Mouse (Mus musculus): ENCODE measurements at regions not wholly inside any gene's neighbourhood (a gene's known extent, or its start where the extent isn't known, plus 50 kb on each side); places are given as distances from the start of the nearest gene placed in this dataset.

DNA sequence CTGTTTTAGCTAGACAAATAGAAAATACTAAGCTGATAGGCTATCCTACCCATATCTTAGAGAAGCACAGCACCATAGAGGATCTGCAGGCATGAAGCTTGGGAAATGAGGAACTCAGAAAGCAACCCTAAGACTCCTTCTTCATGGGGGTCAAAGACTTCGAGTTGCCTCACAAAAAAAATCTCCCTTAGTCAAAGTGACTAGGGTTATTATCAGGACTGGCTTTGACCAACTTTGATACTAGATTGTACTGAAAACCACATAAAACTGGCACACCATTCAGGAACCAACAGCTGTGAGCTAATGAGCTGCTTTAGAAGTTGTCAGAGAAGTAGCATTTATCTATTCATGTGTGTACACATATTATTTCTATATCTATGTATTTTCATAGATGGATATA, 931.2 kb upstream of the Gm7489 start:
- no peak overlapping the region for H3K4me3 ChIP-seq (ENCODE audit: control insufficient read depth, insufficient read depth, low read length)
- H3K27ac ChIP-seq (ENCODE audit: control insufficient read depth, insufficient read depth, low read length) = no peak overlapping the region
- no peaks in the 10 kb centered on the region for H3K27me3 ChIP-seq (ENCODE audit: control insufficient read depth, insufficient read depth, low read length)
- 35% methylated on average over 1 of the region's 1 CpGs for WGBS
- H3K36me3 ChIP-seq (ENCODE audit: control insufficient read depth, insufficient read depth, low read length) = no peaks in the 10 kb centered on the region
- no peaks in the 10 kb centered on the region for H3K4me1 ChIP-seq (replicated peaks; ENCODE audit: control insufficient read depth, insufficient read depth, low read length)
- TF ChIP-seq POLR2A (IDR thresholded peaks at IDR 0.05; ENCODE audit: control insufficient read depth, extremely low read depth, insufficient read depth, low read length, poor library complexity) (no peak), CTCF (IDR thresholded peaks at IDR 0.05; ENCODE audit: borderline replicate concordance, control insufficient read depth, extremely low read depth, insufficient read depth, low read length, poor library complexity) (no peak)
- DNase-seq = no peak

DNA sequence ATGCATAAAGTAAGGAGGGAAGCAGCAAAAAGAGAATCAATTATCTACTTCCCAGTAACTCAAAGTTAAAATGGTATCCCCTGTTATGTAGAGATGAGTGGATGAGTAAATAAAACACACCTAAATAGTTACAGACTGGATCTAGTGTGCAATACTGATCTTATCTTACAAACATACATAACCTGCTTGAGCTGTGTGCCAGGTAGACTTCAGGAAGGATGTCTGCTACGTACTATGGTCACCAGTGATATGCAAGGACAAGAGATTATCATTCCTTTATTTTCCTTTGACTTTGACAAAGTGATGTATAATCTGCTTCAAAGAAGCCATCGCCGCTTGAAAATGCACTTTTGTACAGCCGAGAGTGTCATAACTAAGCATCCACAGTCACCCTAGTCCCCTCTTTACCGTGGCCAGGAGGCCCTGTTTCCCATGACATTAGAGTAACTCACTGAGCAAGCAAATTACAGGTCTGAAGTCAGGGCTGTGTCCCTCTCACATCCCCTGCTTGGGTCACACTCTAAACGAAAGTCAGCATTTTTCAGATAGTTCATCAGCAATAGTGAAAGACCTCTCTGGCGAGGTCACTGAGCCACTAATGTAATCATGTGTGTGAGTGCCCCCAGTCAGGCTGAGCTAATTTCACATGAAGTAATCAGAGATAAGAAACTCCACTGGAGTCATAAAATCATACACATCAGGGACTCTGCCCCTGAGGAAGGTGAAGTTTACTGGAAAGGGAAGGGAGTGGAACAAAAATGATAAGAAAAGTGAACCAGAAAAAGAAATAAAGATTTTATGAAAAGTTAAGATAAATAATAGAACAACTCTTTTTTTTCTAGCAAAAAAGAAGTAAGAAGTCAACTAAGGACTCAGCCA, 929.8 kb upstream of the Gm7489 start:
- H3K27ac ChIP-seq (ENCODE audit: control insufficient read depth, insufficient read depth, low read length) = no peak overlapping the region
- no peaks in the 10 kb centered on the region for H3K27me3 ChIP-seq (ENCODE audit: control insufficient read depth, insufficient read depth, low read length)
- DNase-seq = no peak
- TF ChIP-seq POLR2A (IDR thresholded peaks at IDR 0.05; ENCODE audit: control insufficient read depth, extremely low read depth, insufficient read depth, low read length, poor library complexity) = no peak
- TF ChIP-seq CTCF (IDR thresholded peaks at IDR 0.05; ENCODE audit: borderline replicate concordance, control insufficient read depth, extremely low read depth, insufficient read depth, low read length, poor library complexity) = no peak
- H3K4me1 ChIP-seq (replicated peaks; ENCODE audit: control insufficient read depth, insufficient read depth, low read length) = no peaks in the 10 kb centered on the region
- no peaks in the 10 kb centered on the region for H3K36me3 ChIP-seq (ENCODE audit: control insufficient read depth, insufficient read depth, low read length)
- no peak overlapping the region for H3K4me3 ChIP-seq (ENCODE audit: control insufficient read depth, insufficient read depth, low read length)
- WGBS = 93% methylated on average over 7 of the region's 7 CpGs

DNA sequence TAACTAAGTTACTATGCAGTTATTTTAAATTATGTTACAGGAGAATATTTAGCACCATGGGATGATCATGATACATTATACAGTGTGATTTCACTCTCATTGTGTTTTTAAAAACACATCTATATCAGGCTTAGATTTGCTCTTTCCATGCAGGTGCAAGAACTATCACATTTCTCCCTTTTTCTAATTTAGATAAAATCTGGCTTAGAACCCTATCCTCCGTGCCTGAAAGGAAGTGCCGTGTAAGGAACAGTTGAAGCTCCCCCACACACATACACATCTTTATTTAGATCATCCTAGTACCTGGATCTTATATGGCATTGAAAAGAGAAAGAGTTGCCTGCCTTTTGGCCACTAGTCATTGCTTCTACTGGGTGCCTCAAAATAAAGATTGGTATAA, 925.0 kb upstream of the Gm7489 start:
- no peak overlapping the region for H3K4me3 ChIP-seq (ENCODE audit: control insufficient read depth, insufficient read depth, low read length)
- TF ChIP-seq POLR2A (IDR thresholded peaks at IDR 0.05; ENCODE audit: control insufficient read depth, extremely low read depth, insufficient read depth, low read length, poor library complexity) (no peak), CTCF (IDR thresholded peaks at IDR 0.05; ENCODE audit: borderline replicate concordance, control insufficient read depth, extremely low read depth, insufficient read depth, low read length, poor library complexity) (no peak)
- H3K27ac ChIP-seq (ENCODE audit: control insufficient read depth, insufficient read depth, low read length) = no peak overlapping the region
- DNase-seq = no peak
- no peaks in the 10 kb centered on the region for H3K27me3 ChIP-seq (ENCODE audit: control insufficient read depth, insufficient read depth, low read length)
- WGBS = 68% methylated on average over 2 of the region's 2 CpGs
- H3K36me3 ChIP-seq (ENCODE audit: control insufficient read depth, insufficient read depth, low read length) = no peaks in the 10 kb centered on the region
- no peaks in the 10 kb centered on the region for H3K4me1 ChIP-seq (replicated peaks; ENCODE audit: control insufficient read depth, insufficient read depth, low read length)

DNA sequence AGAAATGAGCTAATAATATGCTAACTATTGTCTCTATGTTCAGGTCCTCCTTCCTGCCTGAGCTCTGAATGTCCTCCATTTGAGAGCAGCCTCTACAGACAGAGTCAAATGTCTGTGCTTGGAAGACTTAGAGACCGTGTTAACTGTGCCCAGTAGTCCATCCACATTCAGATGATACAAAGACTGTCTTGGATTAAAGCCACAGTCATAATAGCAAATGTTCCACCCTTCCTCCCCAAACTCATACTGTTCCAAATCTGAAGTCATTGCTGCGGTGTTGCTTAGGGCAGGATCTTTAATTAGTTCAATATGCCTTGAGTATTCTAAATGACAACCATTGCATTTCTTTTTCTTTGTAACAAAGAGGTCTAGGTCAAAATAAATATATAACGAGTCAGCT, 923.2 kb upstream of the Gm7489 start:
- TF ChIP-seq POLR2A (IDR thresholded peaks at IDR 0.05; ENCODE audit: control insufficient read depth, extremely low read depth, insufficient read depth, low read length, poor library complexity) (no peak), CTCF (IDR thresholded peaks at IDR 0.05; ENCODE audit: borderline replicate concordance, control insufficient read depth, extremely low read depth, insufficient read depth, low read length, poor library complexity) (no peak)
- no peak for DNase-seq
- WGBS = 98% methylated on average over 3 of the region's 3 CpGs
- Histone ChIP-seq H3K27me3 (ENCODE audit: control insufficient read depth, insufficient read depth, low read length) (no peaks in the 10 kb centered on the region), H3K36me3 (ENCODE audit: control insufficient read depth, insufficient read depth, low read length) (no peaks in the 10 kb centered on the region), H3K4me1 (replicated peaks; ENCODE audit: control insufficient read depth, insufficient read depth, low read length) (no peaks in the 10 kb centered on the region), H3K27ac (ENCODE audit: control insufficient read depth, insufficient read depth, low read length) (no peak overlapping the region), H3K4me3 (ENCODE audit: control insufficient read depth, insufficient read depth, low read length) (no peak overlapping the region)

DNA sequence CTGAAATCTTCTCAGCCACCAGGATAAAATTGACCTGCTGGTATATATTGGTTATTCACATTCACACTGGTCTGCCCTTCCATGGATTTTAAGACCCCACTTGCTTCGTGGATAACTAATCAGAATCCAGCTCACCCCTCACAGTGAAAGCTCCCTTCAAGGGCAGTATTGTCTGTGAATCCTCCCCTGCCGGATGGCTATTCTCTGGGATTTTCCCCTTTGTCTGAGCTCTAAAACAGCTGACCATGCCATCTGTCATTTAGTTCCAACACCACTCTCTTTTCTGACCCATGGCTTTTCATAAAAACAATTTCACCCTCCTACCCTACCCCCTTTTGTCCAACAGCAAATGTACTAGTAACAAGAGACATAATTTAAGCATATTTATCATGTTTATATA, 920.8 kb upstream of the Gm7489 start:
- WGBS = 79% methylated on average over 2 of the region's 2 CpGs
- H3K4me3 ChIP-seq (ENCODE audit: control insufficient read depth, insufficient read depth, low read length) = no peak overlapping the region
- H3K27me3 ChIP-seq (ENCODE audit: control insufficient read depth, insufficient read depth, low read length) = no peaks in the 10 kb centered on the region
- no peak for TF ChIP-seq POLR2A (IDR thresholded peaks at IDR 0.05; ENCODE audit: control insufficient read depth, extremely low read depth, insufficient read depth, low read length, poor library complexity)
- TF ChIP-seq CTCF (IDR thresholded peaks at IDR 0.05; ENCODE audit: borderline replicate concordance, control insufficient read depth, extremely low read depth, insufficient read depth, low read length, poor library complexity) = no peak
- no peak for DNase-seq
- no peaks in the 10 kb centered on the region for H3K4me1 ChIP-seq (replicated peaks; ENCODE audit: control insufficient read depth, insufficient read depth, low read length)
- no peaks in the 10 kb centered on the region for H3K36me3 ChIP-seq (ENCODE audit: control insufficient read depth, insufficient read depth, low read length)
- H3K27ac ChIP-seq (ENCODE audit: control insufficient read depth, insufficient read depth, low read length) = no peak overlapping the region

DNA sequence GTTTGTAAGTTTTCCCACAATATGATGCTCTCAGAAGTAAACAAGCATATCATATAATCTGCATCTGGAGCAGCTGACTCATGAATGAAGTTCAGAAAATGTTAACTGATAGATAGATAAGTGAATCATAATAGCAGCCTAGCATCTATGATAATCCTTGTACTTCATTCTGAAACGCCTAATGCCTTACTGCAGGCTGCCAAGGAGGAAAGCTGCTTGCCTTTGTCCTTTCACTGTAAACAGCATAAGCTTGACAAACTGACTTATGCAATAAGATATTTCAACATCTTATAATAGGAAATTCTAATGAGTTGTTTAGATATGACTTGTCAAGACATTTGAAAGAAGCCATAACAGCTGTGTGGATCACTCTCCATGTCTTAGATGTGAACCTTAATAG, 920.3 kb upstream of the Gm7489 start:
- H3K27me3 ChIP-seq (ENCODE audit: control insufficient read depth, insufficient read depth, low read length) = no peaks in the 10 kb centered on the region
- no peak for DNase-seq
- TF ChIP-seq POLR2A (IDR thresholded peaks at IDR 0.05; ENCODE audit: control insufficient read depth, extremely low read depth, insufficient read depth, low read length, poor library complexity) (no peak), CTCF (IDR thresholded peaks at IDR 0.05; ENCODE audit: borderline replicate concordance, control insufficient read depth, extremely low read depth, insufficient read depth, low read length, poor library complexity) (no peak)
- 94% methylated on average over 1 of the region's 1 CpGs for WGBS
- H3K4me3 ChIP-seq (ENCODE audit: control insufficient read depth, insufficient read depth, low read length) = no peak overlapping the region
- H3K27ac ChIP-seq (ENCODE audit: control insufficient read depth, insufficient read depth, low read length) = no peak overlapping the region
- H3K36me3 ChIP-seq (ENCODE audit: control insufficient read depth, insufficient read depth, low read length) = no peaks in the 10 kb centered on the region
- no peaks in the 10 kb centered on the region for H3K4me1 ChIP-seq (replicated peaks; ENCODE audit: control insufficient read depth, insufficient read depth, low read length)

Data from thymus, adult 2 months (tissue).